Mouse (Mus musculus) limb, embryonic 14.5 days (tissue): Measurements from ENCODE around the gene Gm13420. TPM values are rescaled to one million over a fixed set of nuclear protein-coding genes. Genes with fewer than 3 reads are reported as not detected.

Source experiments
- ATAC-seq: fragments of 200-750 bp; cut with Nextera tagmentation; 2 replicates; pipeline ENCODE4 v1.8.0; 2017; ENCODE audit warnings: low read depth, moderate number of reproducible peaks, moderate TSS enrichment; ENCODE audit not compliant: low FRiP score
- DNase-seq: peaks from one replicate; pipeline ENCODE4 v3.0.0-alpha.2; 2015; ENCODE audit warnings: low spot score
- H3K27ac ChIP-seq: fragments of 300-500 bp; sonication (generic); replicated peaks from 2 replicates; pipeline ENCODE4 v1.5.1; 2014; ENCODE audit warnings: low read depth, mild to moderate bottlenecking, low read length, moderate library complexity, mixed read lengths
- H3K27me3 ChIP-seq: fragments of 300-500 bp; sonication (generic); 2 replicates; pipeline ENCODE4 v1.6.1; 2014; ENCODE audit warnings: low read length, mixed read lengths; ENCODE audit not compliant: control insufficient read depth, insufficient read depth
- H3K36me3 ChIP-seq: fragments of 300-500 bp; sonication (generic); 2 replicates; pipeline ENCODE4 v1.6.1; 2014; ENCODE audit warnings: mild to moderate bottlenecking, low read length, moderate library complexity, mixed read lengths; ENCODE audit not compliant: control insufficient read depth, insufficient read depth
- H3K4me1 ChIP-seq: fragments of 300-500 bp; sonication (generic); 2 replicates; pipeline ENCODE4 v1.6.1; 2014; ENCODE audit warnings: antibody characterized with exemption, low read length, mixed read lengths; ENCODE audit not compliant: control insufficient read depth, insufficient read depth
- H3K4me2 ChIP-seq: fragments of 300-500 bp; sonication (generic); replicated peaks from 2 replicates; pipeline ENCODE4 v1.6.1; 2014; ENCODE audit warnings: low read depth, mild to moderate bottlenecking, low read length, moderate library complexity; ENCODE audit not compliant: severe bottlenecking
- H3K4me3 ChIP-seq: fragments of 300-500 bp; sonication (generic); replicated peaks from 2 replicates; pipeline ENCODE4 v1.5.1; 2014; ENCODE audit warnings: low read length
- H3K9ac ChIP-seq: fragments of 300-500 bp; sonication (generic); 2 replicates; pipeline ENCODE4 v1.6.1; 2014; ENCODE audit warnings: mild to moderate bottlenecking, low read depth, low read length, moderate library complexity; ENCODE audit not compliant: severe bottlenecking
- H3K9me3 ChIP-seq: fragments of 300-500 bp; sonication (generic); 2 replicates; pipeline ENCODE4 v1.6.1; 2016; ENCODE audit warnings: low read length; ENCODE audit not compliant: control insufficient read depth
- POLR2A ChIP-seq: fragments of 200-500 bp; IDR thresholded peaks from 2 replicates; pipeline ENCODE4 v1.8.0; 2012; ENCODE audit warnings: inconsistent platforms, mild to moderate bottlenecking, moderate library complexity, borderline replicate concordance; ENCODE audit not compliant: insufficient read depth, insufficient read length; ENCODE audit errors: extremely low read depth
- WGBS: fragments of 180-500 bp; shearing (Covaris S2); extraction: QIAGEN DNeasy Blood & Tissue Kit; methylation state at CpG from one replicate; pipeline ENCODE4 v1.1.7; 2014; 5-methylcytosine and 5-hydroxymethylcytosine counted together
- polyA plus RNA-seq, 2 experiments: library from polyadenylated mRNA; depleted of rRNA in 1 of 2; stranded (reverse) in 1 of 2; unstranded in 1 of 2; fragments of >200 nt; fragmentation: Nextera tagmentation in 1 of 2; extraction: Ambion mirVana in 1 of 2; gene quantifications; 2 replicates each; pipeline versions ENCODE4 v1.2.1 to v1.2.3; 2012 to 2014

Gene Gm13420
- polyA plus RNA-seq, 2 experiments = 0.05 to 0.17 TPM

DNA sequence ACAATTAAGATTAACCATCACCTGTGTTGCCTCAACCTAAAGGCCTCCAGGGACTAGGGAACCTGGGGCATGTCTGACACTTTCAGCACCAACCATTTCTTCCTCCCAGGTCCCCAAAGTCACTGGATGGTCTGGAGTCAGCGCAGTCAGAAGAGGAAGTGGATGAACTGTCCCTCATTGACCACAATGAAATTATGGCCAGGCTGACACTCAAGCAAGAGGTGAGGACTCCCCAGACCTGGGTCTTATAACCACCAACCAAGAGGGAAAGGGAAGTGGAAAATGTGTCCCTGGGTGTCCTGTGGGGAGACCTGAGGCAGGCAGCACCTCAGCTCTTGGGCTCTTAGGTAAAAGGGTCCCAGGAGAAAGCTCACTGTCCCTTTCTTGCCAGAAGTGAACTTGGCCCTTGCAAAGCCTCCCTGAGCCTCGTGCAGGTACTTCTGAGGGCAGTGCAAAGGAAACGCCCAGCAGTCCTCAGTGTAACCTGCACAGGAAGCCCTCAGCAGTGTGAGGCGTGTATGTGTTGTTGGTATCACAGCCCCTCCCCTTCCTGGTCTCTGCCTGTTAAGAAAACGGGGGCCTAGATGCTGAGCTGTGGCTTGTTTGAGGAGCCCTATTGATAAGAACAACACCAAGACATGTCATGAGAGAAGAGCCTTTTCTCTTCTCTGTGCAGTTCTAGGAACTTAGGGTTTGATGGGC lies 26.7 kb downstream of the Gm13420 start:
- Histone ChIP-seq H3K27me3 (no peaks in the 10 kb centered on the region), H3K9me3 (no peaks in the 10 kb centered on the region), H3K27ac (no peak overlapping the region), H3K4me2 (no peak overlapping the region), H3K9ac (no peak overlapping the region), H3K36me3 (peaks cover 84% of the 10 kb centered on the region), H3K4me1 (no peaks in the 10 kb centered on the region), H3K4me3 (no peak overlapping the region)
- WGBS = 77% methylated on average over 5 of the region's 5 CpGs
- DNase-seq (no peak), ATAC-seq (no peak)
- TF ChIP-seq POLR2A = no peak

DNA sequence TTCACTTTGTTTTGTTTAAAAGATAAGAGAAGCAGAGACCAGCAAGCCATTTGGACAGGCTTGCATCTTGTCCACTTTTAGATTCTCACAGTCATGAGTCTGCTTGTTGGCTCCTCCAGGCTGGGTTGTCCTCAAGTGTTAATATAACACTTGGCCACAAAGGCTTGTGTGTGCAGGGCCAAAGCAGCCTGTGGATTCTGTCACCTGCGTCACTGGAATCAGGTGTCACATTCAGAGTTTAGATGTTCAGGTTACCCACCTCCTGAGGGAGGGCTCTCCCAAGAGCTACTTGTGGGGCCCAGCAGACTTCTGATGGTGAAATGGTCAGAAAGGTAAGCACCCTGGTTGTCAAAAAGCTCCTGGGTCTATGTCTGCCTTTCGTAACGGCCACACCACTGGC lies 28.4 kb downstream of the Gm13420 start:
- Histone ChIP-seq H3K27ac (no peak overlapping the region), H3K27me3 (no peaks in the 10 kb centered on the region), H3K9ac (no peak overlapping the region), H3K36me3 (peaks cover 86% of the 10 kb centered on the region), H3K4me3 (no peak overlapping the region), H3K4me2 (no peak overlapping the region), H3K4me1 (no peaks in the 10 kb centered on the region), H3K9me3 (no peaks in the 10 kb centered on the region)
- ATAC-seq = no peak
- TF ChIP-seq POLR2A = no peak
- 81% methylated on average over 3 of the region's 3 CpGs for WGBS
- no peak for DNase-seq

DNA sequence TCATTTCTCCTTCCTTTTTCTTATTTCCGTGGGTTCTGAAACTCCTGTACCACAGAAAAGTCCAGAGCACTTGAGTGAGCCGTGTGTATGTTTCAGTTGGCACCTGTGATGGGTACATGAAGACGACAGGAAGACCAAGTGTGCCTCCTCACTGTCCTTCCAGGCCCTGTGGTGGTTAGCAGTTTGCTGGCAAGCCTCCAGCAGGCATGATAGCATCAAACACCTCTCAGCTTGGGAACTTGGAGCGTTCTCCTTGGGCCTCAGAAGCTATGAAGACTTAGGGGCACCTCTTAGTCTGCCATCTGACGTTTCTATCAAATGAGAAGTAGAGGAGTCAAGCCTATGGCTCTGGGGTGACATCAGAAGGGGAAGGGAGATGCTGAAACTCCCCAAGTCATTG lies 32.9 kb downstream of the Gm13420 start:
- Histone ChIP-seq H3K36me3 (peaks cover 66% of the 10 kb centered on the region), H3K9ac (no peak overlapping the region), H3K27me3 (no peaks in the 10 kb centered on the region), H3K4me2 (no peak overlapping the region), H3K4me3 (no peak overlapping the region), H3K4me1 (peaks cover 14% of the 10 kb centered on the region), H3K9me3 (no peaks in the 10 kb centered on the region), H3K27ac (no peak overlapping the region)
- DNase-seq (no peak), ATAC-seq (no peak)
- 93% methylated on average over 5 of the region's 5 CpGs for WGBS
- no peak for TF ChIP-seq POLR2A

DNA sequence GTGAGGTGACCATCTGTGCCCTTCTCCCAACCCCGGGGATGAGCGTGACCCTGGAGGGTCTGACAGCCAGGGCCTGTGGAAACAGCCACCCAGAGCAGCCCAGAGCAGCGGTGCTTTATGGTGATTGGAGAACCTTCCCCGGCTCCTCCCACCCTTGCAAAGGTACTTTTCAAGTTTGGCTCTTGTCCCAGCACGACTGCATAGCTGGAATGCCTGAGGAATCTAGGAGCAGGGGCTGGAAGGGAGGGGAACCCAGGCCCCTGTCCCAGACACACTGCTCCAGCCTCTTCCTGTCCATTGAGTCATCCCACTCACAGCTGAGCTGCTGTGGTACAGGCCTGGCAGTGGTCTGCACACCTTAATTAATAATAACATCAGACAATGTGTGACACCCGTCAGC lies 34.8 kb downstream of the Gm13420 start:
- H3K4me2 ChIP-seq = peak overlapping the region; percentile 26

DNA sequence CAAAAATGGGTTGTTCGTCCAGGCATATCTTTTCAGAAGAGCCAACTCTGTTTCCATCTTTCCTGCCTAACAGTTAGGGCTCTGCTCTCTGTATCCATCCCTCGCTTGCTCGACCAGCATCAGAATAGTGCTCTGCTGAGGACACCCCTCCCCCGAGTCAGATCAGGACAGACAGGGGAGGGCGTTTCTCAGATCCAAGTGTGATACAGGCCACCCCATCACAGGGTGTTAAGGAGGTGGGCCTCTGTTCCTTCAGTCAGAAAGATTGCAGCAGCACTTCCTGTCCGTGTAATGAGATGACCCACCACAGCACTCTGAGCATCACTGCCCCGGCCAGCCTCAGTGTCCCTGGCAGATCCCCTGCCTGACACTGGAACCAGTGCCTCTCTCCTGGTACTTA lies 35.3 kb downstream of the Gm13420 start:
- WGBS = 26% methylated on average over 7 of the region's 7 CpGs
- Histone ChIP-seq H3K9ac (no peak overlapping the region), H3K27me3 (no peaks in the 10 kb centered on the region), H3K4me1 (peaks cover 14% of the 10 kb centered on the region), H3K36me3 (peaks cover 65% of the 10 kb centered on the region), H3K4me3 (no peak overlapping the region), H3K27ac (peak overlapping the region; percentile 77), H3K4me2 (peak overlapping the region; percentile 26), H3K9me3 (no peaks in the 10 kb centered on the region)
- DNase-seq (no peak), ATAC-seq (peak; percentile 14; the same call in 1 of the 2 replicates)
- TF ChIP-seq POLR2A = no peak

More for the DNA sequence above, 34.8 kb downstream of the Gm13420 start:
- Histone ChIP-seq H3K4me1 (peaks cover 14% of the 10 kb centered on the region), H3K4me3 (no peak overlapping the region), H3K27me3 (no peaks in the 10 kb centered on the region), H3K36me3 (peaks cover 62% of the 10 kb centered on the region), H3K9ac (no peak overlapping the region), H3K9me3 (no peaks in the 10 kb centered on the region), H3K27ac (peak overlapping the region; percentile 77)
- ATAC-seq (peak; percentile 91), DNase-seq (peak; percentile 93)
- no peak for TF ChIP-seq POLR2A
- 11% methylated on average over 6 of the region's 6 CpGs for WGBS
